Mouse (Mus musculus): ENCODE data around the gene Hist1h4h. TPM values are rescaled to one million over a fixed set of nuclear protein-coding genes. Genes with fewer than 3 reads are reported as not detected.
"Not testable (repeated sequence)": the region's sequence is repeated elsewhere in the genome, so short reads cannot be mapped to it uniquely, and the experiment has no call there.

Hist1h4h gene
- polyA plus RNA-seq, 1 experiment from 2014 or later = 4.0 TPM

DNA sequence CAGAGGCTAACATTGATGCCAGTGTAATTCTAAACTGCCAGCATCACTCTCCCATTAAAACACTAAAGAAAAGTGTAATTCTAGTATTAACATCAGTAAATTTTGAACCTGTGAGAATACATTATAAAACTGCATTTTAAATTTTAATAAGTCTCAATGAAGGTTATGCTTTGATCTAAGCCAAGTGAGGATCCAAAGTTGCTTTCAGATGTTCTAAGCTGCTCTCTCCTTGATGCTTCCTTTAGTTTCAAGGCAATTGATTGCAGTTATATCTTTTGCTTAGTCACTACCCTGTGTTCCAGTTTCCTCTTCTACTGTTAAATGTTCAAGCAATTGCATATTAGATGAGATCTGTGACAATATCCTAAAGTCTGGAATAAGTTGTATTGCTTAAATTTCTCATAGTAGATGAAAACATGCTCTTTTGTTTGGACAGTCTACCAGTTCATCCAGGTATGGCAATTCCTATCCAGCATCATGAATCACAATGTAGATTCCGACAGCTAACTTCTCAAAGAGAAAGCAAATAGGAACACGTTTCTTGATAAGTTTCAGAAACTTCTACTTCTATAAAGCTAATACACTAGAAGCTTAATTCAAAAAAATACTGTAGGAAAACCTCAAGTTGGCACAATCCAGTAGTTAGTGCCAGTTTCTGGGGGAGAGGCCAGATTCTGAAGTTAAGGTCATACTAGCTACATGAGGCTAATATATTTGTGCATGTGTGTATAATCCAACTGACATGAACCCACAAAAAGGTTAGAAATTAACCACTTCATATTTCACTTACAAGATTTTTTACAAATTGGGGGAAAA lies 41.6 kb downstream of the Hist1h4h start:
- Histone ChIP-seq H3K4me2 (ENCODE audit: low read depth, severe bottlenecking) (peak overlapping the region; percentile 80), H3K9me3 (ENCODE audit: control insufficient read depth, low read length) (no peaks in the 10 kb centered on the region), H3K36me3 (ENCODE audit: control insufficient read depth, insufficient read depth, low read length) (no peaks in the 10 kb centered on the region), H3K27ac (replicated peaks; ENCODE audit: low read depth, low read length) (peak overlapping the region; percentile 95), H3K9ac (ENCODE audit: low read length) (peak overlapping the region; percentile 71), H3K4me3 (ENCODE audit: low read depth, low read length) (peak overlapping the region; percentile 32), H3K4me1 (ENCODE audit: control insufficient read depth, insufficient read depth, low read length) (peaks cover 8% of the 10 kb centered on the region; the same call in 1 of the 2 replicates), H3K27me3 (ENCODE audit: control insufficient read depth, insufficient read depth, low read length) (no peaks in the 10 kb centered on the region)
- peak; percentile 31 for DNase-seq (ENCODE audit: low spot score)
- ATAC-seq (ENCODE audit: insufficient number of reproducible peaks, low FRiP score, low TSS enrichment, low read depth) = no peak
- WGBS = 39% methylated on average over 2 of the region's 2 CpGs

DNA sequence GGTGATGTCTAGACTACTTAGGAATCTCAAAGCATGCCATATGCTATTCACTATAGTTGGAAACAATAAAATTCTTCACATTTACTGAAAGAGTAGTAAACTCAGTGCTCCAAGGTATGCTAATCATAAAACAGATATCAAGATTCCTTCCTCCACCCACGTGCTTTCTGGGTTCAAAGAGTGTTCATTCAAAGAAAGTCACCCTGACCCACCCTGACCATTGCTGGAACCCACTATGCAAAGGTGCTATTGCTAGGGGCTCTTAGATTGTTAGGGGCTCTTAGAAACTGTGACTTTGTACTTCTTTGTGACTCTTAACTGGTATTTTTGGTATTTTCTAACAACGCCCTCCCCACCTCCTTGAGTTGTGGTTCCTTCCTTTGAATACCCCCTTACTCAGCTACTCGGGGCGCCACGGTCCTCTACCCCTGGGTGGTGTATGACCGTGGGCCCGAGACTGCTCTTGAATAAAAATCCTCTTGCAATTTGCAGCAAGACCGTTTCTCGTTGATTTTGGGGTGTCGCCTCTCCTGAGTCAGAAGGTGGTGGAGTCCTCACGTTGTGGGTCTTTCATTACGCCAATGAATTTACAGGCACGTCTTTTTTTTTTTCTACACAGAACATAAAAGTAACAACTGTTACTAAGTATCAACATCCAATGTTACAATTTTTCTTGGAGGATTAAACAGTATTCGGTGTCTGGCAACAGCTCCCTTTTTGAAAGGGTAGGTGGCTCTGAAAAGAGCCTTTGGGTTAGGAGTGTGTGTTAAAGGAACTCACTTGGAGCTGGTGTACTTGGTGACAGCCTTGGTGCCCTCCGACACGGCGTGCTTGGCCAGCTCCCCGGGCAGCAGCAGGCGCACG lies 42.4 kb downstream of the Hist1h4h start:
- H3K36me3 ChIP-seq (ENCODE audit: control insufficient read depth, insufficient read depth, low read length); ATAC-seq (ENCODE audit: insufficient number of reproducible peaks, low FRiP score, low TSS enrichment, low read depth); H3K27me3 ChIP-seq (ENCODE audit: control insufficient read depth, insufficient read depth, low read length); H3K9me3 ChIP-seq (ENCODE audit: control insufficient read depth, low read length); H3K4me1 ChIP-seq (ENCODE audit: control insufficient read depth, insufficient read depth, low read length): not testable (repeated sequence)
- DNase-seq (ENCODE audit: low spot score) = peak; percentile 59
- H3K9ac ChIP-seq (ENCODE audit: low read length) = peak overlapping the region; percentile 82
- H3K4me3 ChIP-seq (ENCODE audit: low read depth, low read length) = peak overlapping the region; percentile 37
- H3K4me2 ChIP-seq (ENCODE audit: low read depth, severe bottlenecking) = peak overlapping the region; percentile 80
- 14% methylated on average over 18 of the region's 20 CpGs for WGBS
- H3K27ac ChIP-seq (replicated peaks; ENCODE audit: low read depth, low read length) = peak overlapping the region; percentile 95

DNA sequence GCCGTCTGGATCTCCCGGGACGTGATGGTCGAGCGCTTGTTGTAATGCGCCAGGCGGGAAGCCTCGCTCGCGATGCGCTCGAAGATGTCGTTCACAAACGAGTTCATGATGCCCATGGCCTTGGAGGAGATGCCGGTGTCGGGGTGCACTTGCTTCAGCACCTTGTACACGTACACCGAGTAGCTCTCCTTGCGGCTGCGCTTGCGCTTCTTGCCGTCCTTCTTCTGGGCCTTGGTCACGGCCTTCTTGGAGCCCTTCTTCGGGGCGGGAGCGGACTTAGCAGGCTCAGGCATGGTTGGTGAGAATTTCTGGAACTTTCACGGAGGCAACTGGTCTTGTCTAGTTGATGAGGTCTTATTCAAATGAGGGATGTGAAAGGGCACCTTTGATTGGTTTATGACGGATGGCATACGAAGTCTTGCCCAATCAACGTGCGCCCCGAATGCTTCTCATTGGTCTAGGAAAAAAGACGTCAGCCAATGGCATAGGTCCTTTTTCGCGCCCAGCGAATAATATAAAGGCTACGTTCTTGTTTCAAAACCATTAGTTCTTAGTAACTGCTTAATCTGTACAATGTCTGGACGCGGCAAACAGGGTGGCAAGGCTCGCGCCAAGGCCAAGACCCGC lies 43.2 kb downstream of the Hist1h4h start, which contains the start of the genes Hist1h2bf and Hist1h2ad:
TSS of gene Hist1h2bf (minus strand) at position 299 of the 627 bp plus-strand sequence.
TSS of gene Hist1h2ad (plus strand) at position 484 of the 627 bp plus-strand sequence.
- H3K9me3 ChIP-seq (ENCODE audit: control insufficient read depth, low read length); H3K4me1 ChIP-seq (ENCODE audit: control insufficient read depth, insufficient read depth, low read length); H3K36me3 ChIP-seq (ENCODE audit: control insufficient read depth, insufficient read depth, low read length); H3K27me3 ChIP-seq (ENCODE audit: control insufficient read depth, insufficient read depth, low read length): not testable (repeated sequence)
- DNase-seq (ENCODE audit: low spot score) (peak; percentile 91), ATAC-seq (ENCODE audit: insufficient number of reproducible peaks, low FRiP score, low TSS enrichment, low read depth) (peak; percentile 90)
- WGBS = under 1% methylated on average over 35 of the region's 42 CpGs
- H3K4me3 ChIP-seq (ENCODE audit: low read depth, low read length) = peak within 1 kb of the TSS; percentile 37
- peak within 1 kb of the TSS; percentile 82 for H3K9ac ChIP-seq (ENCODE audit: low read length)
- peak within 1 kb of the TSS; percentile 95 for H3K27ac ChIP-seq (replicated peaks; ENCODE audit: low read depth, low read length)
- H3K4me2 ChIP-seq (ENCODE audit: low read depth, severe bottlenecking) = peak within 1 kb of the TSS; percentile 80

DNA sequence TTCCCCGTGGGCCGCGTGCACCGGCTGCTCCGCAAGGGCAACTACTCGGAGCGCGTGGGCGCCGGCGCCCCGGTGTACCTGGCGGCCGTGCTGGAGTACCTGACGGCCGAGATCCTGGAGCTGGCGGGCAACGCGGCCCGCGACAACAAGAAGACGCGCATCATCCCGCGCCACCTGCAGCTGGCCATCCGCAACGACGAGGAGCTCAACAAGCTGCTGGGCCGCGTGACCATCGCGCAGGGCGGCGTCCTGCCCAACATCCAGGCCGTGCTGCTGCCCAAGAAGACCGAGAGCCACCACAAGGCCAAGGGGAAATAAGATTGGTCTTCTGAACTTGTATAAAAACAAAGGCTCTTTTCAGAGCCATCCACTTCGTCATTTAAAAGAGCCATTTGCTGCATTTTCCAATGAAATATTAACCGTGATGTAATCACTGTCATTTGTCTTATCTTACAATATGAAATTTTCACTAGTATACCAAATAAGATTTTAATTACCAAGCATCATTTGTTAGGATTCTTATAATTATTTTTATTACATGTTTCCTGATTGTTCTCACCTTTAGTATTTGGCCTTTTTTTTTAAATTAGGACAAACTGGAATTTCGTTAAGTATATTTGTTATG lies 43.8 kb downstream of the Hist1h4h start:
- peak overlapping the region; percentile 95 for H3K27ac ChIP-seq (replicated peaks; ENCODE audit: low read depth, low read length)
- H3K36me3 ChIP-seq (ENCODE audit: control insufficient read depth, insufficient read depth, low read length); ATAC-seq (ENCODE audit: insufficient number of reproducible peaks, low FRiP score, low TSS enrichment, low read depth); H3K9me3 ChIP-seq (ENCODE audit: control insufficient read depth, low read length); H3K27me3 ChIP-seq (ENCODE audit: control insufficient read depth, insufficient read depth, low read length); H3K4me1 ChIP-seq (ENCODE audit: control insufficient read depth, insufficient read depth, low read length): not testable (repeated sequence)
- DNase-seq (ENCODE audit: low spot score) = peak; percentile 30
- peak overlapping the region; percentile 60; the same call in 1 of the 2 replicates for H3K9ac ChIP-seq (ENCODE audit: low read length)
- WGBS = under 1% methylated on average over 6 of the region's 39 CpGs
- peak overlapping the region; percentile 43; the same call in 1 of the 2 replicates for H3K4me2 ChIP-seq (ENCODE audit: low read depth, severe bottlenecking)
- peak overlapping the region; percentile 28 for H3K4me3 ChIP-seq (ENCODE audit: low read depth, low read length)

DNA sequence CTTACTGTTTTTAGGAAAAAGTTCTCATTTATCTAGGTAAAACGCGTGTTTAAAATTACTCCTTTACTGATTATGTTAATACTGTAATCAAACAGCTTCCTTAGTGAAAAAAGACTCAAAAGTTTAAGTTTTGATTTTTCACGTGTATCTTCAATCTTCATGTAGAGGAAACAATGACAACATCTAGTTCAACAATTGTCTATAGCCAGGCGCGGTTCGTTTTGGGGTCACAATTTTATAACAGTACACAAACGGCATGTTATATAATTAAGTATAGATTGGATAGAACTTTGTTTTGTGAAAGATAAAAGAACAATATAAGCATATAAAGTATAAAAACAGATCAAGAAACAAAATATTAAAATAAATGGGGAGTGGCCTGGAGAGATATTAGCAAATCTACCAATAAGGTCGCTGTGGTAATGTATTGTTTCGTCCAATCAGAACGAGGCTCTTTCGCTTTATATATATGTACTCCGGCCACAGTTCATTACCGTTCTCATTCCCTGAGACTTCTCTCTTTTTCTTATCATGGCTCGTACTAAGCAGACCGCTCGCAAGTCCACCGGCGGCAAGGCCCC lies 44.5 kb downstream of the Hist1h4h start, which contains the start of gene Hist1h3d:
TSS of gene Hist1h3d (plus strand) at position 493 of the 581 bp plus-strand sequence.
- DNase-seq (ENCODE audit: low spot score) (peak; percentile 75), ATAC-seq (ENCODE audit: insufficient number of reproducible peaks, low FRiP score, low TSS enrichment, low read depth) (peak; percentile 68)
- under 1% methylated on average over 18 of the region's 18 CpGs for WGBS
- Histone ChIP-seq H3K4me1 (ENCODE audit: control insufficient read depth, insufficient read depth, low read length) (peaks cover 5% of the 10 kb centered on the region; the same call in 1 of the 2 replicates), H3K4me3 (ENCODE audit: low read depth, low read length) (peak within 1 kb of the TSS; percentile 45), H3K4me2 (ENCODE audit: low read depth, severe bottlenecking) (peak within 1 kb of the TSS; percentile 69), H3K27me3 (ENCODE audit: control insufficient read depth, insufficient read depth, low read length) (no peaks in the 10 kb centered on the region), H3K36me3 (ENCODE audit: control insufficient read depth, insufficient read depth, low read length) (no peaks in the 10 kb centered on the region), H3K9ac (ENCODE audit: low read length) (peak within 1 kb of the TSS; percentile 85), H3K9me3 (ENCODE audit: control insufficient read depth, low read length) (no peaks in the 10 kb centered on the region), H3K27ac (replicated peaks; ENCODE audit: low read depth, low read length) (peak within 1 kb of the TSS; percentile 94)

DNA sequence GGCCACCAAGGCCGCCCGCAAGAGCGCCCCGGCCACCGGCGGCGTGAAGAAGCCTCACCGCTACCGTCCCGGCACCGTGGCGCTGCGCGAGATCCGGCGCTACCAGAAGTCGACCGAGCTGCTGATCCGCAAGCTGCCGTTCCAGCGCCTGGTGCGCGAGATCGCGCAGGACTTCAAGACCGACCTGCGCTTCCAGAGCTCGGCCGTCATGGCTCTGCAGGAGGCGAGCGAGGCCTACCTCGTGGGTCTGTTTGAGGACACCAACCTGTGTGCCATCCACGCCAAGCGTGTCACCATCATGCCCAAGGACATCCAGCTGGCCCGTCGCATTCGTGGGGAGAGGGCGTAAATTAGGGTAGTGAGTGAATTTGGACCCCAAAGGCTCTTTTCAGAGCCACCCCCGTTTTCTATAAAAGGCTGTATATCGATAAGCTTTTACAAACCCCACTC lies 45.0 kb downstream of the Hist1h4h start:
- 2% methylated on average over 8 of the region's 40 CpGs for WGBS
- H3K4me2 ChIP-seq (ENCODE audit: low read depth, severe bottlenecking) = peak overlapping the region; percentile 69
- not testable (repeated sequence) for ATAC-seq (ENCODE audit: insufficient number of reproducible peaks, low FRiP score, low TSS enrichment, low read depth)

DNA sequence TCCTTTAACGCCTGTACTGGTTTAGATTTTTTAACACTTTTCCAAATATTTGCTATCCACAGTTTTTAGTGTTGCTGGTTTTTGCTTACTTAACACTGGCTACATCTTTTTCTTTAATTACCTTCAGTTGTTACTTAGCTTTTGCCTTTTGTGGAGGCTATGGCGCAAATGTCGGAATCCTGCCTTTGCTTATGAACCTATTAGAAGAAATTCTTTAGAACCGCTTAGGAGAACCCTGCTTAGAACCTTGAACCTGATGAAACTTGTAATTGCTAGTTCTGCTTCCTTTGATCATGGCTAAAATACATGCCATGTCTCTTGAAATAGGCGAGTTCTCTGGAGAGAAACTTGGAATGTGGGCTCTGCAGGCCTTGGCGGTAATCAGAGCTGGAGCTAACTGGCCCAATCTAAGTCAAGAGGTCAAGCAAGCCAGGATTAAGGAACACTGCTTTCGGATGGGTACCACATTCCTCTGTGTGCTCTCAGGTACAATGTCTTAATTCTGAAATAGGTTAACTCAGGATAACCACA lies 45.6 kb downstream of the Hist1h4h start:
- no peaks in the 10 kb centered on the region for H3K36me3 ChIP-seq (ENCODE audit: control insufficient read depth, insufficient read depth, low read length)
- peak overlapping the region; percentile 85 for H3K9ac ChIP-seq (ENCODE audit: low read length)
- peak; percentile 76 for DNase-seq (ENCODE audit: low spot score)
- H3K4me3 ChIP-seq (ENCODE audit: low read depth, low read length) = peak overlapping the region; percentile 45
- ATAC-seq (ENCODE audit: insufficient number of reproducible peaks, low FRiP score, low TSS enrichment, low read depth) = no peak
- peak overlapping the region; percentile 94 for H3K27ac ChIP-seq (replicated peaks; ENCODE audit: low read depth, low read length)
- H3K9me3 ChIP-seq (ENCODE audit: control insufficient read depth, low read length) = no peaks in the 10 kb centered on the region
- H3K4me2 ChIP-seq (ENCODE audit: low read depth, severe bottlenecking) = peak overlapping the region; percentile 69
- H3K27me3 ChIP-seq (ENCODE audit: control insufficient read depth, insufficient read depth, low read length) = no peaks in the 10 kb centered on the region
- WGBS = 4% methylated on average over 7 of the region's 7 CpGs
- peaks cover 7% of the 10 kb centered on the region; the same call in 1 of the 2 replicates for H3K4me1 ChIP-seq (ENCODE audit: control insufficient read depth, insufficient read depth, low read length)

More for the DNA sequence above, 45.0 kb downstream of the Hist1h4h start:
- Histone ChIP-seq H3K27ac (replicated peaks; ENCODE audit: low read depth, low read length) (peak overlapping the region; percentile 94), H3K9ac (ENCODE audit: low read length) (peak overlapping the region; percentile 85), H3K4me3 (ENCODE audit: low read depth, low read length) (peak overlapping the region; percentile 45)
- H3K27me3 ChIP-seq (ENCODE audit: control insufficient read depth, insufficient read depth, low read length); H3K4me1 ChIP-seq (ENCODE audit: control insufficient read depth, insufficient read depth, low read length); H3K36me3 ChIP-seq (ENCODE audit: control insufficient read depth, insufficient read depth, low read length); H3K9me3 ChIP-seq (ENCODE audit: control insufficient read depth, low read length): not testable (repeated sequence)
- DNase-seq (ENCODE audit: low spot score) = peak; percentile 65

Data from limb, embryonic 11.5 days (tissue).